Mouse (Mus musculus) kidney, adult 8-10 months (tissue): ENCODE data around the gene Gm21913.
"Not testable (repeated sequence)": the region's sequence is repeated elsewhere in the genome, so short reads cannot be mapped to it uniquely, and the experiment has no call there.

Experiments
- DNase-seq, 2 experiments: peaks; one replicate each; pipeline ENCODE4 v3.0.0; 2022

The Gm21913 gene

GRCm38 (mm10) chrY:74623596-74623995 is at the start of gene Gm21913:
Gene Gm21913, plus strand, starts transcription at chrY:74623896.
- DNase-seq, result not testable (repeated sequence)
